Mouse (Mus musculus): Measurements from ENCODE around the gene Gsta2. TPM values are rescaled to one million over a fixed set of nuclear protein-coding genes. Genes with fewer than 3 reads are reported as not detected.

Gsta2 gene
- total and polyA plus RNA-seq, 2 experiments: 22.4 to 106 TPM

DNA sequence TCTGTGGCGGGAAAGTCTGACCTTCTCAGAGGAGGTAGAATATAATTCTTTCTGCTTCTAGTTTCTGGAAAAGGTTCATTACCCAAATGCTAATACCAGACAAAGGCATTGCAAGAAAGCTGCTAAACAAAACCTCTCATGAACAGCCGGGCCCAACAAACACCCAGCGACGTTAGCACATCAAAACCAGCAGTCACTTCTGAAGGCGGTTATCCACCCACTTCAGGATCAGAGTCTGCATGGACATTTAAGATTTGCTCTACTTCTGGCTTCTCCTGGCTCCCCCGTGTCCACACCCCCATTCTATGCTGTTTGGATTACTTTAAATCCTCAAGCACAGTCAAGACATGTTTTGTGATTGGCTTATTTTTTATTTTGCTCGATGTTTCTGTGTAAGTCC lies 39.0 kb upstream of the Gsta2 start:
- no peak overlapping the region for H3K27ac ChIP-seq (replicated peaks; ENCODE audit: insufficient read depth, low read depth, low read length)
- H3K4me1 ChIP-seq (ENCODE audit: control insufficient read depth, insufficient read depth, low read length): no peaks in the 10 kb centered on the region
- H3K79me2 ChIP-seq (ENCODE audit: control insufficient read depth, insufficient read depth, low read length): no peaks in the 10 kb centered on the region
- 63% methylated on average over 7 of the region's 7 CpGs for WGBS
- H3K4me3 ChIP-seq (ENCODE audit: insufficient read depth, low read depth, low read length): no peak overlapping the region
- H3K36me3 ChIP-seq (ENCODE audit: control insufficient read depth, insufficient read depth, low read length): no peaks in the 10 kb centered on the region
- TF ChIP-seq CTCF (IDR thresholded peaks at IDR 0.05; ENCODE audit: low read depth, low read length) (no peak), POLR2A (IDR thresholded peaks at IDR 0.05; ENCODE audit: extremely low read depth, insufficient read depth, low read length) (no peak)
- DNase-seq (ENCODE audit: extremely low read depth, low read depth, low spot score): no peak
- no peak overlapping the region for H3K9ac ChIP-seq (ENCODE audit: low read depth, low read length)
- H3K27me3 ChIP-seq (ENCODE audit: control insufficient read depth, insufficient read depth, low read length): peaks cover 9% of the 10 kb centered on the region

DNA sequence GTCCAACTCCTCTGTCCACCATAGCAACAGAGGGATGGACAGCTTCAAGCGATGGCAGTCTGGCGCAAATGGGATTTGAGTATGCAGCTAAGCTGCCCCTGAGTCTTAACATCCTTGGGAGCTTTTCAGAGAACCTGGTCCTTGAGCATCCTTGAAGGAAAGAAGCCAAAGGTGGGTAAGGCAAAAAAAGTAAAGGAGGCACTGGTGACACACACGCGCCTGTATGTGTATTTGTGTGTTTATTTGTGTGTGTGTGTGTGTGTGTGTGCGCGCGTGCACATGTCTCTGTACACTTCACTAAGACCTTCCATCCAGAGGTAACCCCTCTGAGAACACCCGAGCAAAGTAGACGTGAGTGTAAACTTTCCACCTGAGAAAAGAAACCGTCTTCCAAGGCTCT lies 38.2 kb upstream of the Gsta2 start:
- no peak for DNase-seq (ENCODE audit: extremely low read depth, low read depth, low spot score)
- no peak overlapping the region for H3K9ac ChIP-seq (ENCODE audit: low read depth, low read length)
- H3K4me1 ChIP-seq (ENCODE audit: control insufficient read depth, insufficient read depth, low read length): no peaks in the 10 kb centered on the region
- WGBS: 78% methylated on average over 10 of the region's 10 CpGs
- peaks cover 9% of the 10 kb centered on the region for H3K27me3 ChIP-seq (ENCODE audit: control insufficient read depth, insufficient read depth, low read length)
- TF ChIP-seq POLR2A (IDR thresholded peaks at IDR 0.05; ENCODE audit: extremely low read depth, insufficient read depth, low read length) (no peak), CTCF (IDR thresholded peaks at IDR 0.05; ENCODE audit: low read depth, low read length) (no peak)
- H3K36me3 ChIP-seq (ENCODE audit: control insufficient read depth, insufficient read depth, low read length): no peaks in the 10 kb centered on the region
- H3K4me3 ChIP-seq (ENCODE audit: insufficient read depth, low read depth, low read length): no peak overlapping the region
- no peak overlapping the region for H3K27ac ChIP-seq (replicated peaks; ENCODE audit: insufficient read depth, low read depth, low read length)
- H3K79me2 ChIP-seq (ENCODE audit: control insufficient read depth, insufficient read depth, low read length): no peaks in the 10 kb centered on the region

DNA sequence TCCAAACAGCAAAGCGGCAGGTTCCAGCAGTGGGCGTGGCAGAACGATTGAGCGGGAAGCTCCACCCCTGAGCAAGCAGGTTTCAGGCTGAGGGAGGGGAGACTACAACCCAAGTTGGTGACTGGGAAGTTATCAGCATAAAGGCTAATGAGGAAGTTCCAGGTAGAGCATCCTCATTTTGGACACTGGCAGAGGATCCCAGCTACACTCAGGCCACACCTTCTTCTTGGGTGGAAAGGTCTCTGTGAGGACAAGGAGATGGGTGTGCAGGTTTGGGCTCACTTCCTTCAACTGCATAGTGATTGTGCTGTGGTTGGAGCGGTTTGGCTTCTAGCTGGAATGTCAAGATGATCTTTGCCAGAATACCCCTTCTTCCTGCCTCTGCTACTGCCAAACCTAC lies 34.4 kb upstream of the Gsta2 start:
- Histone ChIP-seq H3K27ac (replicated peaks; ENCODE audit: insufficient read depth, low read depth, low read length) (no peak overlapping the region), H3K9ac (ENCODE audit: low read depth, low read length) (no peak overlapping the region), H3K27me3 (ENCODE audit: control insufficient read depth, insufficient read depth, low read length) (no peaks in the 10 kb centered on the region), H3K4me1 (ENCODE audit: control insufficient read depth, insufficient read depth, low read length) (no peaks in the 10 kb centered on the region), H3K36me3 (ENCODE audit: control insufficient read depth, insufficient read depth, low read length) (no peaks in the 10 kb centered on the region), H3K4me3 (ENCODE audit: insufficient read depth, low read depth, low read length) (no peak overlapping the region), H3K79me2 (ENCODE audit: control insufficient read depth, insufficient read depth, low read length) (no peaks in the 10 kb centered on the region)
- DNase-seq (ENCODE audit: extremely low read depth, low read depth, low spot score): no peak
- TF ChIP-seq POLR2A (IDR thresholded peaks at IDR 0.05; ENCODE audit: extremely low read depth, insufficient read depth, low read length) (no peak), CTCF (IDR thresholded peaks at IDR 0.05; ENCODE audit: low read depth, low read length) (no peak)
- WGBS: 50% methylated on average over 5 of the region's 5 CpGs

DNA sequence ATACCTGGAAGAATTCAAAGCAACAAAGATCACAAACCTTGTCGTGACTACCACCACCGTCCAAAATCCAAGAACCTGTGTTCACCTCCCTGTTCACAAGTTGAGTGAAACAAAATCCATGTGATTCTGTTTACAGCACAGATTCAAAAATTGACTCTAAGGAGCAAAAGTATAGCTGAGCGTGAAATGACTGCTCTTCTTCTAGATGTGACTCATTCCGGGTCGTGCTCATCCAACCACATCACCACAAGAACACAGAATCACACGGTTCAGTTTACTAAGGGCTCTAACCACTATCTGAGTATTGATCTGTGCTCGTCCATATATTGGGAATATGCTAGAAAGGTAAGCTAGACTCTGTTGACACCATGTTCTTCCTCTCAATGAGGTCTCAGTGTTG lies 31.4 kb upstream of the Gsta2 start:
- 82% methylated on average over 7 of the region's 7 CpGs for WGBS

DNA sequence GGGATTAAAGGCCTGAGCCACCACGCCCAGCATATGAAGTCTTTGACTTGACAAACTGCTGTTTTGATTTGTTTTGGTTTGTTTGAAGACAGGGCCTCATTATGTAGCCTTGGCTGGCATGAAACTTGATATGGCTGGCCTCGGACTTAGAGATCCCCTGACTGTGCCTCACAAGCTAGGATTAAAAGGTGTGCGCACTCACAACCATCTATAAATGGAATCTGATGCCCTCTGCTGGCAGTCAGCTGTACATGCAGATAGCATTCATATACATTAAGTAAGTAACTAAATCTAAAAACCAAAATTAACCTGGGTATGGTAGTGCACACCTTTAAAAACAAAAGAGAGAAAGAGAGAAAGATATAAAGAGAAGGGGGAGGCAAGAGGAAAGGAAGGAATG lies 30.3 kb upstream of the Gsta2 start:
- no peak for TF ChIP-seq POLR2A (IDR thresholded peaks at IDR 0.05; ENCODE audit: extremely low read depth, insufficient read depth, low read length)
- TF ChIP-seq CTCF (IDR thresholded peaks at IDR 0.05; ENCODE audit: low read depth, low read length): peak; percentile 22; the same call in 1 of the 2 replicates
- Histone ChIP-seq H3K9ac (ENCODE audit: low read depth, low read length) (no peak overlapping the region), H3K4me3 (ENCODE audit: insufficient read depth, low read depth, low read length) (no peak overlapping the region), H3K79me2 (ENCODE audit: control insufficient read depth, insufficient read depth, low read length) (no peaks in the 10 kb centered on the region), H3K4me1 (ENCODE audit: control insufficient read depth, insufficient read depth, low read length) (no peaks in the 10 kb centered on the region), H3K36me3 (ENCODE audit: control insufficient read depth, insufficient read depth, low read length) (no peaks in the 10 kb centered on the region), H3K27me3 (ENCODE audit: control insufficient read depth, insufficient read depth, low read length) (no peaks in the 10 kb centered on the region), H3K27ac (replicated peaks; ENCODE audit: insufficient read depth, low read depth, low read length) (no peak overlapping the region)
- 59% methylated on average over 3 of the region's 3 CpGs for WGBS
- DNase-seq (ENCODE audit: extremely low read depth, low read depth, low spot score): peak; percentile 40

More for the DNA sequence above, 31.4 kb upstream of the Gsta2 start:
- Histone ChIP-seq H3K4me1 (ENCODE audit: control insufficient read depth, insufficient read depth, low read length) (no peaks in the 10 kb centered on the region), H3K27me3 (ENCODE audit: control insufficient read depth, insufficient read depth, low read length) (no peaks in the 10 kb centered on the region), H3K27ac (replicated peaks; ENCODE audit: insufficient read depth, low read depth, low read length) (no peak overlapping the region), H3K79me2 (ENCODE audit: control insufficient read depth, insufficient read depth, low read length) (no peaks in the 10 kb centered on the region), H3K4me3 (ENCODE audit: insufficient read depth, low read depth, low read length) (no peak overlapping the region), H3K36me3 (ENCODE audit: control insufficient read depth, insufficient read depth, low read length) (no peaks in the 10 kb centered on the region), H3K9ac (ENCODE audit: low read depth, low read length) (no peak overlapping the region)
- no peak for DNase-seq (ENCODE audit: extremely low read depth, low read depth, low spot score)
- TF ChIP-seq POLR2A (IDR thresholded peaks at IDR 0.05; ENCODE audit: extremely low read depth, insufficient read depth, low read length) (no peak), CTCF (IDR thresholded peaks at IDR 0.05; ENCODE audit: low read depth, low read length) (no peak)

DNA sequence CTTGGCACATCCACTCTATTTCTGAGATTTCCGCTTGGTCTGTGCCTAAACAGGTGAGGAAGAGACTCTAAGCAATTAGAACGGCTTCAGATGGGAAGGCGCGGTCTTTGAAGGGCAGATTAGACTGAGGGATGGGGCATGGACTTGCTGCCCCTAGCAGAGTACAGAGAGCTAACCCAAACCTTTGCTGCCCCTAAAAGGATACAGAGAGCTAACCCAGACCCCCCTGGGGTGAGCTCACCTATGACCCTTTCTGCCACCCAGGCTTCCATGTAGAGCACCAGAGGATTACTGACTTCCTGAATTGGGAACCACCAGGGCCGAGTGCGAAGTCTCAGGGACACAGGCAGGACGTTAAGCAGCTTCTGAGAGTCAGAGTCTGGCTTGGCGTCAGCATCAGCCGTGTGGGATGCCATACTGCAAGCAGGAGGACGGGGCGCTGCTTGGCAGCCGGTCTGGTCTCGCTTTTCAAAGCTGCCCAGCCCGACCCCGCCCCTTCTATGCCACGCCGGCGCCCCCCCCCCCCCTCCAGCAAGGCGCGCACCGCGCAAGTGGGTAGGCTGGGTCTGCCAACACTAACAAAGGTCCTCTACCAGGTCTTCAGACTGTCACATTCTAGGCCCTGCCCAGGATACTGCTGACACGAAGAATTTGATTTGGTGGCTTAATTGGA lies 22.7 kb upstream of the Gsta2 start, which contains the start of gene Ooep:
Gene Ooep (minus strand): TSS at position 613 of the 673 bp plus-strand sequence.
- Histone ChIP-seq H3K9ac (ENCODE audit: low read depth, low read length) (no peak within 1 kb of the TSS), H3K27ac (replicated peaks; ENCODE audit: insufficient read depth, low read depth, low read length) (no peak within 1 kb of the TSS), H3K27me3 (ENCODE audit: control insufficient read depth, insufficient read depth, low read length) (no peaks in the 10 kb centered on the region), H3K36me3 (ENCODE audit: control insufficient read depth, insufficient read depth, low read length) (no peaks in the 10 kb centered on the region), H3K79me2 (ENCODE audit: control insufficient read depth, insufficient read depth, low read length) (no peaks in the 10 kb centered on the region), H3K4me3 (ENCODE audit: insufficient read depth, low read depth, low read length) (no peak within 1 kb of the TSS), H3K4me1 (ENCODE audit: control insufficient read depth, insufficient read depth, low read length) (no peaks in the 10 kb centered on the region)
- WGBS: 7% methylated on average over 23 of the region's 23 CpGs
- DNase-seq (ENCODE audit: extremely low read depth, low read depth, low spot score): no peak
- TF ChIP-seq POLR2A (IDR thresholded peaks at IDR 0.05; ENCODE audit: extremely low read depth, insufficient read depth, low read length) (no peak), CTCF (IDR thresholded peaks at IDR 0.05; ENCODE audit: low read depth, low read length) (no peak)
